Mouse (Mus musculus) hindbrain, embryonic 14.5 days (tissue): ENCODE measurements around the gene Ndufs3. TPM values are rescaled to one million over a fixed set of nuclear protein-coding genes. Genes with fewer than 3 reads are reported as not detected.

Experiments used
- ATAC-seq: fragments of 200-750 bp; cut with Nextera tagmentation; 2 replicates; pipeline ENCODE4 v1.8.0; 2017; ENCODE audit warnings: moderate number of reproducible peaks, mild to moderate bottlenecking, moderate TSS enrichment, moderate library complexity; ENCODE audit not compliant: low FRiP score
- DNase-seq: peaks from one replicate; pipeline ENCODE4 v3.0.0-alpha.2; 2015; ENCODE audit warnings: low spot score
- H3K27ac ChIP-seq: fragments of 300-500 bp; sonication (generic); 2 replicates; pipeline ENCODE4 v1.5.1; 2014; ENCODE audit warnings: mild to moderate bottlenecking, moderate library complexity
- H3K27me3 ChIP-seq: fragments of 300-500 bp; sonication (generic); 2 replicates; pipeline ENCODE4 v1.6.1; 2014; ENCODE audit warnings: mild to moderate bottlenecking, low read length, mixed read lengths; ENCODE audit not compliant: control insufficient read depth, insufficient read depth
- H3K36me3 ChIP-seq: fragments of 300-500 bp; sonication (generic); replicated peaks from 2 replicates; pipeline ENCODE4 v1.6.1; 2014; ENCODE audit not compliant: control insufficient read depth, insufficient read depth
- H3K4me1 ChIP-seq: fragments of 300-500 bp; sonication (generic); replicated peaks from 2 replicates; pipeline ENCODE4 v1.6.1; 2014; ENCODE audit warnings: antibody characterized with exemption, low read length, mixed read lengths; ENCODE audit not compliant: control insufficient read depth, insufficient read depth
- H3K4me2 ChIP-seq: fragments of 300-500 bp; sonication (generic); replicated peaks from 2 replicates; pipeline ENCODE4 v1.6.1; 2014; ENCODE audit warnings: mild to moderate bottlenecking, moderate library complexity
- H3K4me3 ChIP-seq: fragments of 300-500 bp; sonication (generic); replicated peaks from 2 replicates; pipeline ENCODE4 v1.5.1; 2014; ENCODE audit warnings: mild to moderate bottlenecking, low read length
- H3K9ac ChIP-seq: fragments of 300-500 bp; sonication (generic); 2 replicates; pipeline ENCODE4 v1.6.1; 2014
- H3K9me3 ChIP-seq: fragments of 300-500 bp; sonication (generic); 2 replicates; pipeline ENCODE4 v1.6.1; 2016; ENCODE audit warnings: low read length; ENCODE audit not compliant: control insufficient read depth
- WGBS: fragments of 180-500 bp; shearing (Covaris S2); extraction: QIAGEN DNeasy Blood & Tissue Kit; methylation state at CpG from one replicate; pipeline ENCODE4 v1.1.7; 2014; 5-methylcytosine and 5-hydroxymethylcytosine counted together
- polyA plus RNA-seq: library from polyadenylated mRNA; unstranded; fragments of >200 nt; fragmentation: Nextera tagmentation; extraction: Ambion mirVana; gene quantifications from 2 replicates; pipeline ENCODE4 v1.2.1, GENCODE M21; 2014

The Ndufs3 gene
- polyA plus RNA-seq, 1 experiment from 2014 or later: 227 TPM

- Histone ChIP-seq H3K4me1 (no peaks in the 10 kb centered on the region), H3K27me3 (no peaks in the 10 kb centered on the region), H3K4me3 (no peak overlapping the region), H3K9me3 (no peaks in the 10 kb centered on the region), H3K36me3 (no peaks in the 10 kb centered on the region), H3K9ac (no peak overlapping the region), H3K4me2 (no peak overlapping the region), H3K27ac (no peak overlapping the region)
- 80% methylated on average over 2 of the region's 2 CpGs for WGBS
- ATAC-seq (no peak), DNase-seq (no peak)
Measured at GRCm38 (mm10) chr2:90932273-90932672, 27.6 kb upstream of the Ndufs3 start.

- H3K9ac ChIP-seq: no peak overlapping the region
- no peaks in the 10 kb centered on the region for H3K36me3 ChIP-seq
- DNase-seq: no peak
- no peak overlapping the region for H3K27ac ChIP-seq
- H3K27me3 ChIP-seq: no peaks in the 10 kb centered on the region
- 79% methylated on average over 8 of the region's 8 CpGs for WGBS
- no peak overlapping the region for H3K4me3 ChIP-seq
- no peaks in the 10 kb centered on the region for H3K4me1 ChIP-seq
- H3K4me2 ChIP-seq: no peak overlapping the region
- no peaks in the 10 kb centered on the region for H3K9me3 ChIP-seq
- ATAC-seq: no peak
Measured at GRCm38 (mm10) chr2:90931829-90932228, 27.2 kb upstream of the Ndufs3 start.

- no peak overlapping the region for H3K27ac ChIP-seq
- no peaks in the 10 kb centered on the region for H3K27me3 ChIP-seq
- 87% methylated on average over 13 of the region's 13 CpGs for WGBS
- H3K4me2 ChIP-seq: no peak overlapping the region
- DNase-seq (no peak), ATAC-seq (no peak)
- no peaks in the 10 kb centered on the region for H3K36me3 ChIP-seq
- H3K4me1 ChIP-seq: no peaks in the 10 kb centered on the region
- H3K9me3 ChIP-seq: no peaks in the 10 kb centered on the region
- no peak overlapping the region for H3K4me3 ChIP-seq
- H3K9ac ChIP-seq: no peak overlapping the region
Measured at GRCm38 (mm10) chr2:90928566-90928965, 23.9 kb upstream of the Ndufs3 start.

- Histone ChIP-seq H3K27me3 (no peaks in the 10 kb centered on the region), H3K4me2 (no peak overlapping the region), H3K4me1 (peaks cover 10% of the 10 kb centered on the region; the same call in 1 of the 2 replicates), H3K4me3 (no peak overlapping the region), H3K9ac (no peak overlapping the region), H3K27ac (no peak overlapping the region), H3K9me3 (no peaks in the 10 kb centered on the region), H3K36me3 (no peaks in the 10 kb centered on the region)
- 93% methylated on average over 2 of the region's 2 CpGs for WGBS
- ATAC-seq: no peak
- no peak for DNase-seq
Measured at GRCm38 (mm10) chr2:90922636-90923035, 18.0 kb upstream of the Ndufs3 start.

GRCm38 (mm10) chr2:90921178-90921577 lies 16.6 kb upstream of the Ndufs3 start:
- ATAC-seq: no peak
- WGBS: 94% methylated on average over 1 of the region's 1 CpGs

GRCm38 (mm10) chr2:90917999-90918698 lies 13.5 kb upstream of the Ndufs3 start:
- H3K27ac ChIP-seq: peak overlapping the region; percentile 93
- no peaks in the 10 kb centered on the region for H3K27me3 ChIP-seq
- peak overlapping the region; percentile 78 for H3K4me2 ChIP-seq
- ATAC-seq (peak; percentile 63), DNase-seq (no peak)
- H3K36me3 ChIP-seq: peaks cover 14% of the 10 kb centered on the region
- peak overlapping the region; percentile 98 for H3K9ac ChIP-seq
- 12% methylated on average over 16 of the region's 16 CpGs for WGBS
- peaks cover 34% of the 10 kb centered on the region for H3K4me1 ChIP-seq
- no peaks in the 10 kb centered on the region for H3K9me3 ChIP-seq
- H3K4me3 ChIP-seq: peak overlapping the region; percentile 70

More at GRCm38 (mm10) chr2:90921178-90921577, 16.6 kb upstream of the Ndufs3 start:
- no peak overlapping the region for H3K27ac ChIP-seq
- H3K4me1 ChIP-seq: peaks cover 18% of the 10 kb centered on the region
- no peaks in the 10 kb centered on the region for H3K36me3 ChIP-seq
- no peak overlapping the region for H3K4me2 ChIP-seq
- H3K27me3 ChIP-seq: no peaks in the 10 kb centered on the region
- DNase-seq: no peak
- H3K9ac ChIP-seq: no peak overlapping the region
- H3K4me3 ChIP-seq: no peak overlapping the region
- no peaks in the 10 kb centered on the region for H3K9me3 ChIP-seq

- WGBS: under 1% methylated on average over 71 of the region's 73 CpGs
- ATAC-seq (peak; percentile 82), DNase-seq (peak; percentile 60)
- Histone ChIP-seq H3K36me3 (peaks cover 21% of the 10 kb centered on the region), H3K9ac (peak overlapping the region; percentile 98), H3K27ac (peak overlapping the region; percentile 93), H3K4me2 (peak overlapping the region; percentile 78), H3K4me3 (peak overlapping the region; percentile 70), H3K9me3 (no peaks in the 10 kb centered on the region), H3K27me3 (no peaks in the 10 kb centered on the region), H3K4me1 (peaks cover 34% of the 10 kb centered on the region)
Measured at GRCm38 (mm10) chr2:90917233-90917998, 12.8 kb upstream of the Ndufs3 start.

- ATAC-seq: 0 out of 2 replicates have a peak, but pooled peaks have one; percentile 2
Measured at GRCm38 (mm10) chr2:90916560-90917232, 12.1 kb upstream of the Ndufs3 start.

GRCm38 (mm10) chr2:90915516-90915915 lies 10.9 kb upstream of the Ndufs3 start:
- no peaks in the 10 kb centered on the region for H3K27me3 ChIP-seq
- H3K9me3 ChIP-seq: no peaks in the 10 kb centered on the region
- DNase-seq (no peak), ATAC-seq (no peak)
- H3K4me3 ChIP-seq: no peak overlapping the region
- H3K27ac ChIP-seq: no peak overlapping the region
- H3K9ac ChIP-seq: peak overlapping the region; percentile 98
- peak overlapping the region; percentile 78 for H3K4me2 ChIP-seq
- peaks cover 34% of the 10 kb centered on the region for H3K4me1 ChIP-seq
- peaks cover 38% of the 10 kb centered on the region for H3K36me3 ChIP-seq
- WGBS: 57% methylated on average over 1 of the region's 1 CpGs

More at GRCm38 (mm10) chr2:90916560-90917232, 12.1 kb upstream of the Ndufs3 start:
- Histone ChIP-seq H3K4me2 (peak overlapping the region; percentile 78), H3K9ac (peak overlapping the region; percentile 98), H3K27me3 (no peaks in the 10 kb centered on the region), H3K36me3 (peaks cover 26% of the 10 kb centered on the region), H3K4me1 (peaks cover 34% of the 10 kb centered on the region), H3K4me3 (peak overlapping the region; percentile 70), H3K9me3 (no peaks in the 10 kb centered on the region), H3K27ac (peak overlapping the region; percentile 93)
- DNase-seq: no peak
- WGBS: 32% methylated on average over 7 of the region's 7 CpGs
